26 mouse cellular contexts compared by ENCODE assay signal in the genomic region with DNA sequence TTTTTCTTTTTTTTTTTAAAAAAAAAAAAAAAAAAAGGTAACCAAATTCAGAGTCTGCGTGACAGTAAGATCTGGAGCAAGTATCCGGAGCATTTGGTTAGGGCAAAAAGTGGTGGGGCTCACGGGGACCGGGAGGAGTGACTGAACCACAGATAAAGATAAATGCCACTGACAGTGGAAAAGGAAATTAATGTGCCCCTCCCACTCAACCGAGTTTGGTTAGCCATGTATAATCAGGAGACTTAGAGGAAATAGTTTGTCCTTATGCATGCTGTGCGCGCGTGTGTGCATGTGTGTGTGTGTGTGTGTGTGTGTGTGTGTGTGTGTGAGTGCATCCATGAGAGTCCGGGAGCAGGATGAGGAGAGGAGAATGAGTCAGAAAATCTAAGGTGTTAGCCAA.
DNase-seq lines count a peak whose midpoint lies in the region; ATAC-seq and TF ChIP-seq lines count a peak whose summit lies in the region.
"Had no signal": no experiment of that assay in that cellular context is flagged by ENCODE, and none has a peak within 500 bp of the region (broad histone marks: within the 10 kb centered on the region; RNA-seq: fewer than 3 reads in every experiment).

No protein-coding gene starts in this region.

- no peak overlapping the region for H3K4me3 ChIP-seq in heart, adult 2 months
- H3K4me3 ChIP-seq in MEL (ENCODE audit: control insufficient read depth in 1 of 2, insufficient read depth in 1 of 2, low read depth in 2 of 2, low read length in 2 of 2) = peak overlapping the region; percentile 39 to 57
- H3K4me3 ChIP-seq: forebrain, embryonic 12.5 days; heart, embryonic 10.5 days; hindbrain, embryonic 15.5 days; liver, embryonic 13.5 days; midbrain, embryonic 10.5 days; myocyte had no signal

- no peak for TF ChIP-seq CTCF in heart, adult 2 months (IDR thresholded peaks at IDR 0.05)
- no peak for TF ChIP-seq CTCF in MEL (IDR thresholded peaks at IDR 0.05 in 2 of 3, conservative IDR thresholded peaks at IDR 0.05 in 1 of 3; ENCODE audit: control insufficient read depth in 1 of 3, insufficient read depth in 1 of 3, low read depth in 2 of 3, low read length in 3 of 3, poor library complexity in 1 of 3, severe bottlenecking in 1 of 3)

- no peak for TF ChIP-seq RAD21 in MEL (IDR thresholded peaks at IDR 0.05; ENCODE audit: low read depth, low read length)

- no peaks in the 10 kb centered on the region for H3K9me3 ChIP-seq in MEL (replicated peaks; ENCODE audit: insufficient read depth, low read length)
- H3K9me3 ChIP-seq: forebrain, embryonic 12.5 days; heart, embryonic 10.5 days; hindbrain, embryonic 15.5 days; liver, embryonic 13.5 days; midbrain, embryonic 10.5 days had no signal

- peaks cover 1% of the 10 kb centered on the region; the same call in 1 of the 2 replicates for H3K4me1 ChIP-seq in heart, adult 2 months (ENCODE audit: control insufficient read depth, insufficient read depth, low read length)
- peaks cover 3 to 13% of the 10 kb centered on the region in 2 experiments; a peak in 2 of 4 replicates for H3K4me1 ChIP-seq in MEL (ENCODE audit: control insufficient read depth in 1 of 2, insufficient read depth in 2 of 2, low read length in 2 of 2)
- H3K4me1 ChIP-seq: forebrain, embryonic 12.5 days; heart, embryonic 10.5 days had no signal

- H3K79me2 ChIP-seq in heart, adult 2 months (replicated peaks; ENCODE audit: control insufficient read depth, insufficient read depth, low read length) = no peaks in the 10 kb centered on the region
- no peaks in the 10 kb centered on the region for H3K79me2 ChIP-seq in MEL (ENCODE audit: control insufficient read depth, insufficient read depth, low read length, poor library complexity)

- intact Hi-C loops in heart, adult 2 months (cut with DNase I) = no loop called here

- no peak for TF ChIP-seq POLR2A in heart, adult 2 months (IDR thresholded peaks at IDR 0.05; ENCODE audit: insufficient read depth, low read depth, low read length)
- TF ChIP-seq POLR2A in MEL (IDR thresholded peaks at IDR 0.05; ENCODE audit: control insufficient read depth in 1 of 2, insufficient read depth in 1 of 2, low read depth in 1 of 2, low read length in 2 of 2, poor library complexity in 1 of 2) = no peak

- peak; percentile 44 for ATAC-seq in granulocyte monocyte progenitor cell, adult 5-6 weeks (replicated peaks; ENCODE audit: poor library complexity, severe bottlenecking)
- no peak for ATAC-seq in erythroid progenitor cell, adult 5-6 weeks (replicated peaks; ENCODE audit: low FRiP score, poor library complexity, severe bottlenecking)
- ATAC-seq: intestine, postnatal 0 days; midbrain, embryonic 16.5 days had no signal

- WGBS in heart, adult 2 months = 49% methylated on average over 9 of the region's 9 CpGs

- H3K36me3 ChIP-seq in heart, adult 2 months (ENCODE audit: control insufficient read depth, insufficient read depth, low read length) = no peaks in the 10 kb centered on the region
- peaks cover 0 to 10% of the 10 kb centered on the region in 2 experiments; a peak in 2 of 4 replicates for H3K36me3 ChIP-seq in MEL (ENCODE audit: control insufficient read depth in 1 of 2, insufficient read depth in 2 of 2, low read length in 2 of 2)
- H3K36me3 ChIP-seq: hindbrain, embryonic 15.5 days had no signal

- no peaks in the 10 kb centered on the region for H3K27me3 ChIP-seq in heart, adult 2 months (ENCODE audit: control insufficient read depth, insufficient read depth, low read length)
- H3K27me3 ChIP-seq in MEL (ENCODE audit: control insufficient read depth in 1 of 2, insufficient read depth in 2 of 2, low read length in 2 of 2) = no peaks in the 10 kb centered on the region
- H3K27me3 ChIP-seq: forebrain, embryonic 12.5 days; hindbrain, embryonic 15.5 days; liver, embryonic 13.5 days had no signal

- DNase-seq in heart, adult 11 months = peak; percentile 61
- no peak for DNase-seq in heart, adult 2 months
- peak; percentile 82 for DNase-seq in MEL (ENCODE audit: low read depth, low spot score)
- peak; percentile 36 for DNase-seq in naive thymus-derived CD4-positive, alpha-beta T cell, adult 2 months (ENCODE audit: low read depth)
- DNase-seq in cerebellum, postnatal 10 days = no peak
- DNase-seq in kidney, postnatal 4 days = no peak
- DNase-seq: cerebellum, adult 11-12 months; cerebellum, postnatal 25 days; embryo, embryonic 11 days; gastrocnemius, postnatal 36 days; heart, postnatal 4 days; kidney, postnatal 36 days; layer of hippocampus, adult 9-11 months; liver, embryonic 13.5 days; lung, embryonic 14.5 days; lung, postnatal 36 days had no signal

- H3K9ac ChIP-seq in heart, adult 2 months (ENCODE audit: low read depth, low read length) = no peak overlapping the region
- peak overlapping the region; percentile 63 for H3K9ac ChIP-seq in MEL (ENCODE audit: control insufficient read depth, low read depth, low read length, poor library complexity, severe bottlenecking)
- H3K9ac ChIP-seq: forebrain, embryonic 12.5 days; hindbrain, embryonic 15.5 days; liver, embryonic 13.5 days; lung, embryonic 14.5 days had no signal

- no peak overlapping the region for H3K27ac ChIP-seq in heart, adult 2 months
- H3K27ac ChIP-seq in MEL (ENCODE audit: control insufficient read depth, low read depth, low read length) = peak overlapping the region; percentile 61
- H3K27ac ChIP-seq: forebrain, embryonic 12.5 days; heart, embryonic 10.5 days; hindbrain, embryonic 15.5 days; liver, embryonic 13.5 days; stomach, postnatal 0 days had no signal

- no peak for TF ChIP-seq EP300 in heart, adult 2 months (IDR thresholded peaks at IDR 0.05; ENCODE audit: insufficient read depth, low read depth, low read length)
- TF ChIP-seq EP300 in MEL (IDR thresholded peaks at IDR 0.05; ENCODE audit: low read depth in 1 of 2, low read length in 2 of 2) = no peak; a peak in 1 of 4 replicates

TF ChIP-seq in MEL, 35 proteins besides CTCF, POLR2A, EP300 and RAD21:
- TF ChIP-seq MAX (IDR thresholded peaks at IDR 0.05; ENCODE audit: low read length) (peak; percentile 37; the same call in 1 of the 2 replicates), USF2 (IDR thresholded peaks at IDR 0.05; ENCODE audit: borderline replicate concordance in 1 of 2, insufficient read depth in 1 of 2, low read depth in 1 of 2, low read length in 2 of 2) (no peak), HCFC1 (IDR thresholded peaks at IDR 0.05; ENCODE audit: low read depth, low read length) (0 out of 2 replicates have a peak, but pooled peaks have one; percentile 15), GATA1 (IDR thresholded peaks at IDR 0.05; ENCODE audit: low read depth, low read length) (peak; percentile 43; the same call in 1 of the 2 replicates), TBP (IDR thresholded peaks at IDR 0.05; ENCODE audit: low read depth, low read length) (no peak), MYC (IDR thresholded peaks at IDR 0.05; ENCODE audit: low read depth, low read length) (0 out of 2 replicates have a peak, but pooled peaks have one; percentile 40), SIN3A (IDR thresholded peaks at IDR 0.05; ENCODE audit: low read length) (peak; percentile 63), ZC3H11A (IDR thresholded peaks at IDR 0.05; ENCODE audit: low read depth, low read length) (no peak), JUND (IDR thresholded peaks at IDR 0.05; ENCODE audit: low read depth, low read length) (no peak), MAZ (IDR thresholded peaks at IDR 0.05; ENCODE audit: low read depth, low read length) (0 out of 2 replicates have a peak, but pooled peaks have one; percentile 15), CHD1 (IDR thresholded peaks at IDR 0.05; ENCODE audit: low read depth, low read length) (no peak), NRF1 (IDR thresholded peaks at IDR 0.05; ENCODE audit: insufficient read depth, low read depth, low read length, poor library complexity, severe bottlenecking) (no peak), ZNF384 (IDR thresholded peaks at IDR 0.05; ENCODE audit: low read depth, low read length) (peak; percentile 73; the same call in 1 of the 2 replicates)

Comparison
In these comparisons a context has a peak if more than half of its experiments do, and no peak if none do; other contexts are left out.
1. DNase-seq: peak in heart, adult 11 months (single experiment), MEL (single experiment) and naive thymus-derived CD4-positive, alpha-beta T cell, adult 2 months (single experiment); none in heart, adult 2 months (0 of 2), cerebellum, postnatal 10 days (0 of 2) and kidney, postnatal 4 days (0 of 2).